Mouse (Mus musculus): ENCODE results near the gene Pate2. TPM values are rescaled to one million over a fixed set of nuclear protein-coding genes. Genes with fewer than 3 reads are reported as not detected.

The Pate2 gene
- polyA plus RNA-seq, 1 experiment from 2014 or later = 1.2 TPM

DNA sequence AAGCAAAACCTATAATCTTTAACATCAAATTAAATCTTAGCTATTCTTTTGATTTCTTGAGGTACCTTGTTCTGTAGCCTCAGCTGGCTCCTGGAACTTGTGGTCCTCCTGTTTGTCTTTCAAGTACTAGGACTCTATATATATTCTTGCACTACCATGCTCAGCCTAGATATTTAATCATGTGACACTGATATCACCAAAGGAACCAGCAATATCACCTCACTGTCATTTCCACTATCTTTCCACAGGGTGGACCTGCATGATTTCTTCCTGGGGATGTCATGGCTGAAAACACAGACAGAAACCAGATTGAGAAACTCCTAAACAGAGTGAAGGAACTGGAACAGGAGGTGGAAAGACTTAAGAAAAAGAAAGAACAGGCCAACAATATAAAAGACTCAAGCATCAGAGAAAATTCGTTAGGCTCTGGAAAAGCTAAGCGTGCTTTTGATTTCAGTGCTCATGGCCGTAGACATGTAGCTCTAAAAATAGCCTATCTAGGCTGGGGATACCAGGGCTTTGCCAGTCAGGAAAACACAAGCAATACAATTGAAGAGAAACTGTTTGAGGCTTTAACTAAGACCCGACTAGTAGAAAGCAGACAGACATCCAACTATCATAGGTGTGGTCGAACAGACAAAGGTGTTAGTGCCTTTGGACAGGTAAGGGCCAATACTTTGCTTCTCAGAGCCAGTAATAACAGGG lies 5.4 kb upstream of the Pate2 start:
- Histone ChIP-seq H3K9me3 (replicated peaks; ENCODE audit: control insufficient read depth, low read length, poor library complexity, severe bottlenecking) (no peaks in the 10 kb centered on the region), H3K4me1 (ENCODE audit: control insufficient read depth, insufficient read depth, low read length) (peaks cover 15% of the 10 kb centered on the region), H3K4me2 (ENCODE audit: low read length) (no peak overlapping the region), H3K36me3 (ENCODE audit: control insufficient read depth, insufficient read depth, low read length) (peaks cover 19% of the 10 kb centered on the region), H3K9ac (ENCODE audit: low read depth, low read length) (no peak overlapping the region), H3K27ac (ENCODE audit: low read length) (no peak overlapping the region), H3K27me3 (ENCODE audit: control insufficient read depth, insufficient read depth, low read depth, low read length) (no peaks in the 10 kb centered on the region), H3K4me3 (ENCODE audit: low read depth, low read length) (no peak overlapping the region)
- no peak for ATAC-seq
- 97% methylated on average over 5 of the region's 5 CpGs for WGBS

DNA sequence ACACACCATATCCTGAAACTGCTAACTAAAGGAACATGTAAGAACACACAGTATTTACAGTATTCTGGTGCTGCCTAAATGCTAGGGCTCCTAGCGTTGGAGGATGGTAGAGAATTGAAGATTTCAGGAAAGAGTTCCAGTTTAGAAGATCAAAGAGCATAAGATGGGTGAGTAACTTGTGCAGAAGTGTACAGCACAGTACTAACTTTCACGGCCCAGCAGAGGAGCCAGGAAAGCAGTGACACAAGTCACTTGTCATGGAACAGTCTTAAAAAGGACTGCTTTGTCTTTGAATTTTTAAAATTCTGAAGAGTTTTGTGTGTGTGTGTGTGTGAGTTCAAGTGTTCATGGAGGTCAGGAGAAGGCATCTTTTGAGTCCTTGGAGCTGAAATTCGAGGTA lies 2.1 kb upstream of the Pate2 start:
- Histone ChIP-seq H3K4me2 (ENCODE audit: low read length) (no peak overlapping the region), H3K36me3 (ENCODE audit: control insufficient read depth, insufficient read depth, low read length) (peaks cover 12% of the 10 kb centered on the region), H3K27ac (ENCODE audit: low read length) (no peak overlapping the region), H3K27me3 (ENCODE audit: control insufficient read depth, insufficient read depth, low read depth, low read length) (no peaks in the 10 kb centered on the region), H3K9me3 (replicated peaks; ENCODE audit: control insufficient read depth, low read length, poor library complexity, severe bottlenecking) (no peaks in the 10 kb centered on the region), H3K4me3 (ENCODE audit: low read depth, low read length) (no peak overlapping the region), H3K4me1 (ENCODE audit: control insufficient read depth, insufficient read depth, low read length) (peaks cover 9% of the 10 kb centered on the region), H3K9ac (ENCODE audit: low read depth, low read length) (no peak overlapping the region)
- 87% methylated on average over 3 of the region's 3 CpGs for WGBS
- ATAC-seq = no peak

DNA sequence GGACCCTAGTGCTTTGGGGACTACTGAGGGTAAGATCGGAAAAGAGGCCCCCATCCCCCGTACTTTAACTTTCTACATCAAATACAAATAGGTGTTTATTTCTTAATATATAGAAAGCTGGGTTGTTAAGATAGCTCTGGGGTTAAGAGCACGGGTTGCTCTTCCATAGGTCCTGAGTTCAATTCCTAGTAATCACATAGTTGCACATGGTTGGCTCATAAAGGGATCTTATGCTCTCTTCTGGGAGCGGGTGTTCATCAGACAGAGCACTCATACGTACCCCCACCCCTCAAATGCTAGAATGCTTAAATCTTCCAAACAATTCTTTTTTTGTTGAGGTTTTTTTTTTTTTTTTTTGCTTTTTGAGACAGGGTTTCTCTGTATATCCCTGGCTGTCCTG lies 579 bp downstream of the Pate2 start:
- 5% methylated on average over 5 of the region's 5 CpGs for WGBS
- H3K27me3 ChIP-seq (ENCODE audit: control insufficient read depth, insufficient read depth, low read depth, low read length) = peaks cover 8% of the 10 kb centered on the region
- peak overlapping the region; percentile 67 for H3K9ac ChIP-seq (ENCODE audit: low read depth, low read length)
- H3K4me3 ChIP-seq (ENCODE audit: low read depth, low read length) = peak overlapping the region; percentile 68
- peak; percentile 5; the same call in 1 of the 2 replicates for ATAC-seq
- peak overlapping the region; percentile 57 for H3K4me2 ChIP-seq (ENCODE audit: low read length)
- peaks cover 5% of the 10 kb centered on the region for H3K36me3 ChIP-seq (ENCODE audit: control insufficient read depth, insufficient read depth, low read length)
- peak overlapping the region; percentile 87; the same call in 1 of the 2 replicates for H3K27ac ChIP-seq (ENCODE audit: low read length)
- H3K9me3 ChIP-seq (replicated peaks; ENCODE audit: control insufficient read depth, low read length, poor library complexity, severe bottlenecking) = no peaks in the 10 kb centered on the region
- peaks cover 12% of the 10 kb centered on the region for H3K4me1 ChIP-seq (ENCODE audit: control insufficient read depth, insufficient read depth, low read length)

DNA sequence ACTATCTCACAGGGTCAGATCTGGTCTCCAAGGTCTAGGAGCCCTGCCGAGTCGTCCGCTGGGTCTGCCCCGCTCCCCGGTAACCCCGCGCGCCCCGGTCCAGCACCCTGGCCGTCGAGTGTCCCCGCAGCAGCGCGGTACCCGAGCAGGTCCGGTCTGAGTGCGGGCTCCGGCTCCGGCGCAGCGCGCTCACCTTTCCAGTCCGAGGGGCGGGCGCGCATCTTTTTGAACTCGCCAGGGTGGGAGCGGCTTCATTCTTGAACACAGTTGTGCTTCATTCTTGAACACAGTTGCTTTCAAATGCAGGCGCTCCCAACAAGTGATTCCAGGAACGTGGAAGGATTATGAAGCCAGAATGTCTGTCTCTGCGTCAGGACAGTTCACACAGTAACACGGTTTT lies 4.3 kb downstream of the Pate2 start:
- Histone ChIP-seq H3K9ac (ENCODE audit: low read depth, low read length) (peak overlapping the region; percentile 52), H3K36me3 (ENCODE audit: control insufficient read depth, insufficient read depth, low read length) (no peaks in the 10 kb centered on the region), H3K27me3 (ENCODE audit: control insufficient read depth, insufficient read depth, low read depth, low read length) (peaks cover 8% of the 10 kb centered on the region), H3K27ac (ENCODE audit: low read length) (no peak overlapping the region), H3K4me3 (ENCODE audit: low read depth, low read length) (peak overlapping the region; percentile 39), H3K4me2 (ENCODE audit: low read length) (peak overlapping the region; percentile 74), H3K4me1 (ENCODE audit: control insufficient read depth, insufficient read depth, low read length) (peaks cover 4% of the 10 kb centered on the region), H3K9me3 (replicated peaks; ENCODE audit: control insufficient read depth, low read length, poor library complexity, severe bottlenecking) (no peaks in the 10 kb centered on the region)
- WGBS = 3% methylated on average over 29 of the region's 32 CpGs
- ATAC-seq = no peak

DNA sequence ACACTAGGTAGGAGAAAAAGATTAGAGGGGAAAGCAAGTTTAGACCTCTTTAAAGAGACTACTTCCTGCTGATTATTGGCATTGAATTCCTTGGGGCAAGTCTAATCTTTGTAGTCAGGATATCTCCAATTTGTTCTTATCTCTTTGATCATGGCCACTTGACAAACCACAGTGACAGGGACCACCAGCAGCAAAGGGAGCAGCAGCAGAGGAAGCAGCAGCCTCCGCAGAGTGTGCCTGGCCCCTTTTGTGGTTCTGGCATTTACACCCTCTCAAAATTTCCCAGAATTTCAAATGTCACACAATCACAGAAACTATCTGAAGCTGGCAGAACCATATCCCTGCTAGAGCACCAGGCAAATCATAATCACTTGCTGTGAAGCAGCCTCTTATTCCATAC lies 17.6 kb downstream of the Pate2 start:
- Histone ChIP-seq H3K9ac (ENCODE audit: low read depth, low read length) (no peak overlapping the region), H3K27ac (ENCODE audit: low read length) (no peak overlapping the region), H3K27me3 (ENCODE audit: control insufficient read depth, insufficient read depth, low read depth, low read length) (no peaks in the 10 kb centered on the region), H3K36me3 (ENCODE audit: control insufficient read depth, insufficient read depth, low read length) (no peaks in the 10 kb centered on the region), H3K4me3 (ENCODE audit: low read depth, low read length) (no peak overlapping the region), H3K4me2 (ENCODE audit: low read length) (no peak overlapping the region), H3K9me3 (replicated peaks; ENCODE audit: control insufficient read depth, low read length, poor library complexity, severe bottlenecking) (no peaks in the 10 kb centered on the region), H3K4me1 (ENCODE audit: control insufficient read depth, insufficient read depth, low read length) (no peaks in the 10 kb centered on the region)
- WGBS = 49% methylated on average over 1 of the region's 1 CpGs
- no peak for ATAC-seq

DNA sequence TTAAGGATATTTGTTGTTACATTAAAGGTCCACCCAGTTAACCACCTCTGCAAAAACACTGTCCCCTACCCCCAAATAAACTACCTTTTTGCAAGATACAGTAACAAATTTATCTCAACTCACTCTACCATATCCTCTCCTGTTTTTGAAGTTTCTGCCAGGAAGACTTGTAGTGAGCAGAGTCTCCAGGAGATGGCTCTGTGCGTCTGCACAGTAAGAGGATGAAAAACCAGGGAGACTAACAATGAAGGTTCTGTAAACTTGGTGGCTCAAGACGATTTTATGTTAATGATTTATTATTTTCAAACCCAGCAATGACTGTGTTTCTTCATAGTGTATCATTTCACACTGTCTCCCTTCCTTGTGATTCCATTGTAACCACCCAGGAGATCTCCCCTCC lies 22.8 kb downstream of the Pate2 start:
- Histone ChIP-seq H3K27ac (ENCODE audit: low read length) (no peak overlapping the region), H3K27me3 (ENCODE audit: control insufficient read depth, insufficient read depth, low read depth, low read length) (no peaks in the 10 kb centered on the region), H3K4me1 (ENCODE audit: control insufficient read depth, insufficient read depth, low read length) (no peaks in the 10 kb centered on the region), H3K9ac (ENCODE audit: low read depth, low read length) (no peak overlapping the region), H3K9me3 (replicated peaks; ENCODE audit: control insufficient read depth, low read length, poor library complexity, severe bottlenecking) (no peaks in the 10 kb centered on the region), H3K4me2 (ENCODE audit: low read length) (no peak overlapping the region), H3K36me3 (ENCODE audit: control insufficient read depth, insufficient read depth, low read length) (no peaks in the 10 kb centered on the region), H3K4me3 (ENCODE audit: low read depth, low read length) (no peak overlapping the region)
- 16% methylated on average over 2 of the region's 2 CpGs for whole genome bisulfite sequencing
- ATAC-seq = peak; percentile 66; the same call in 1 of the 2 replicates

DNA sequence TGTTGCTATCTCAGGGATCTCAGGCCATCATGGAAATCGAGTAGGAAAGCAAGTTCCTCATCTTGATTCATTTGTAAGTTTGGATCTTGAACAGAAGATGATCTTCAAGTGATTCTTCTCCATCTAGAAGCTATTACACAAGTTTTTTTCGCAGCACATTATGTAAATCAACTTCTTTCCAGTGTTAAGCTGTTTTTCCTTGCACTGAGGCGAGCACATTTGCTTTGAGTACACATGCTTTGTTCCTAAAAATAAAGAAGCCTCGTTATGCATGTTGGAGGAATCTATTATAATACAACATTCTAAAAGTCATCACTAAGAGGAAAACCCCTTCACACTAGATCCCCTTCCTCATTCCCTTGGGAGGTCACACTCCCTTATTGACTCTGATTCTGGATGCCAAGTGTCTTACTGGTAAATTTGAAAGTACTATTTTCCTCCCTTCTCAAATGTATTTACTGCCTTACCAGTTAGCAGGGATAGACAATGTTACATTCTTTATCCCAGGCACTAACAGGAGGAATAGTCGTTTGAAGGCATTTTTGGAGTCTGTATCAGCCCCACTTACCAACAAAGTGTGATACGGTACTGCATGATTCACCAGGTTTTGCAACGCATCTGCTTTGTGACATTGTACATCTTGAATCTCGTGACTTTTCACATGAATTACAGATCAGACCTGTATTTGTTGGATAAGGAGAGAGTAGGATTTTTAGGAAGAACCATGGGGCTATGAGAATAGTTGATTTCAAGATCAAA lies 37.7 kb downstream of the Pate2 start:
- no peak overlapping the region for H3K27ac ChIP-seq (ENCODE audit: low read length)
- H3K4me2 ChIP-seq (ENCODE audit: low read length) = no peak overlapping the region
- no peaks in the 10 kb centered on the region for H3K36me3 ChIP-seq (ENCODE audit: control insufficient read depth, insufficient read depth, low read length)
- H3K9me3 ChIP-seq (replicated peaks; ENCODE audit: control insufficient read depth, low read length, poor library complexity, severe bottlenecking) = no peaks in the 10 kb centered on the region
- no peaks in the 10 kb centered on the region for H3K27me3 ChIP-seq (ENCODE audit: control insufficient read depth, insufficient read depth, low read depth, low read length)
- no peak overlapping the region for H3K4me3 ChIP-seq (ENCODE audit: low read depth, low read length)
- ATAC-seq = no peak
- no peak overlapping the region for H3K9ac ChIP-seq (ENCODE audit: low read depth, low read length)
- no peaks in the 10 kb centered on the region for H3K4me1 ChIP-seq (ENCODE audit: control insufficient read depth, insufficient read depth, low read length)
- 65% methylated on average over 8 of the region's 8 CpGs for WGBS

DNA sequence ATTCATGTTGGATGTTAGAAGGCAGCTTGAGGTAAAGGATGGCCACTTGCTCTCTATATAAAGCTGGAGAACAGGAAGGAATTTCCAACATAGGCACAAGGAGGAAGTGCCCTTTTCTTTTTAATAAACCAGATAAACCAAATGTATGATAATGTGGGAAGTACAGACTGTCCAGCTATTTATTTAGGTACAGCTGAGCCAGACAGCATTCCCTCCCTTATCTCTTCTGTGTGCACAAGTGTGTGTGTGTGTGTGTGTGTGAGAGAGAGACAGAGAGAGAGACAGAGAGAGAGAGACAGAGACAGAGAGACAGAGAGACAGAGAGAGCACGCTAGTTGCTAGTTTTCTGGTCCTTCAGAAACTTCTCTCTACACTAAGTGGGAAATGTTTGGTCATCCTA lies 41.8 kb downstream of the Pate2 start, which contains the start of gene Pate4:
Gene Pate4 (minus strand): TSS at position 101 of the 400 bp plus-strand sequence.
- no peak within 1 kb of the TSS for H3K4me3 ChIP-seq (ENCODE audit: low read depth, low read length)
- H3K4me2 ChIP-seq (ENCODE audit: low read length) = no peak within 1 kb of the TSS
- no peak for ATAC-seq
- no peaks in the 10 kb centered on the region for H3K36me3 ChIP-seq (ENCODE audit: control insufficient read depth, insufficient read depth, low read length)
- no peaks in the 10 kb centered on the region for H3K9me3 ChIP-seq (replicated peaks; ENCODE audit: control insufficient read depth, low read length, poor library complexity, severe bottlenecking)
- H3K27me3 ChIP-seq (ENCODE audit: control insufficient read depth, insufficient read depth, low read depth, low read length) = no peaks in the 10 kb centered on the region
- no peaks in the 10 kb centered on the region for H3K4me1 ChIP-seq (ENCODE audit: control insufficient read depth, insufficient read depth, low read length)
- WGBS = 84% methylated on average over 1 of the region's 1 CpGs
- no peak within 1 kb of the TSS for H3K27ac ChIP-seq (ENCODE audit: low read length)
- H3K9ac ChIP-seq (ENCODE audit: low read depth, low read length) = no peak within 1 kb of the TSS

DNA sequence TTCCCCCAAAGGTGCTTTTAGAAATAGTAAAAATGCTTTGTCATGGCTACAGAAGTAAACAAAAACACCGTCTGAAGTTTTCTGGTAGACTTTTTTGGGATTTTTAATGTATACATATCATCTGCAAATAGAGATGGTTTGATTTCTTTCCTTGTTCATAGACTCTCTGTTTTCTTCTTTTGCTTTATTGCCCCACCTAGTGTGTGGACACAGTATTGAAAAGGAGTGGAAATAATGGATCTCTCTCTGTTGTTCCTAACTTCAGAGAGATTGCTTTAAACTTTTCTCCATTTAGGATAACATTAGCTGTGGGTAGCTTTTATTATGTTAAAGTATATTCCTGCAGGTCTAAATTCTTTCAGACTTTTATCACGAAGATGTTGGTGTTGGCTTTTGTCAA lies 43.9 kb downstream of the Pate2 start:
- H3K27ac ChIP-seq (ENCODE audit: low read length) = no peak overlapping the region

More for the DNA sequence above, 43.9 kb downstream of the Pate2 start:
- Histone ChIP-seq H3K27me3 (ENCODE audit: control insufficient read depth, insufficient read depth, low read depth, low read length) (no peaks in the 10 kb centered on the region), H3K4me3 (ENCODE audit: low read depth, low read length) (no peak overlapping the region), H3K4me2 (ENCODE audit: low read length) (no peak overlapping the region), H3K9me3 (replicated peaks; ENCODE audit: control insufficient read depth, low read length, poor library complexity, severe bottlenecking) (no peaks in the 10 kb centered on the region), H3K36me3 (ENCODE audit: control insufficient read depth, insufficient read depth, low read length) (no peaks in the 10 kb centered on the region), H3K9ac (ENCODE audit: low read depth, low read length) (no peak overlapping the region), H3K4me1 (ENCODE audit: control insufficient read depth, insufficient read depth, low read length) (no peaks in the 10 kb centered on the region)
- WGBS = 38% methylated on average over 2 of the region's 2 CpGs
- no peak for ATAC-seq

Data from midbrain, embryonic 16.5 days (tissue).